Mouse (Mus musculus) myocyte (in vitro differentiated cells): ENCODE results near the gene Farsa.

Source experiments
- CEBPB ChIP-seq: IDR thresholded peaks from 2 replicates; pipeline ENCODE4 v1.6.1; 2011; ENCODE audit warnings: mild to moderate bottlenecking, moderate library complexity; ENCODE audit not compliant: poor library complexity, insufficient read depth, severe bottlenecking
- MAX ChIP-seq: IDR thresholded peaks from one replicate; pipeline ENCODE4 v1.6.1; 2011; ENCODE audit warnings: low read depth, mild to moderate bottlenecking, control low read depth
- MYOG ChIP-seq, 3 experiments: IDR thresholded peaks; one replicate each; pipeline ENCODE4 v1.6.1; 2011; ENCODE audit warnings: control low read depth in 2 of 3, low read depth in 2 of 3, mild to moderate bottlenecking in 2 of 3; ENCODE audit not compliant: insufficient read length in 2 of 3, control insufficient read depth in 1 of 3, insufficient read depth in 1 of 3
- POLR2A ChIP-seq: IDR thresholded peaks from one replicate; pipeline ENCODE4 v1.6.1; 2011; ENCODE audit warnings: low read depth, mild to moderate bottlenecking, control low read depth, moderate library complexity; ENCODE audit not compliant: insufficient read length
- POLR2AphosphoS2 ChIP-seq: IDR thresholded peaks from one replicate; pipeline ENCODE4 v1.6.1; 2011; ENCODE audit warnings: low read depth, control low read depth; ENCODE audit not compliant: insufficient read length
- SRF ChIP-seq: IDR thresholded peaks from one replicate; pipeline ENCODE4 v1.6.1; 2011; ENCODE audit warnings: low read depth; ENCODE audit not compliant: control insufficient read depth, insufficient read length
- USF1 ChIP-seq: IDR thresholded peaks from one replicate; pipeline ENCODE4 v1.6.1; 2011; ENCODE audit warnings: low read depth, mild to moderate bottlenecking, control low read depth, moderate library complexity

DNA sequence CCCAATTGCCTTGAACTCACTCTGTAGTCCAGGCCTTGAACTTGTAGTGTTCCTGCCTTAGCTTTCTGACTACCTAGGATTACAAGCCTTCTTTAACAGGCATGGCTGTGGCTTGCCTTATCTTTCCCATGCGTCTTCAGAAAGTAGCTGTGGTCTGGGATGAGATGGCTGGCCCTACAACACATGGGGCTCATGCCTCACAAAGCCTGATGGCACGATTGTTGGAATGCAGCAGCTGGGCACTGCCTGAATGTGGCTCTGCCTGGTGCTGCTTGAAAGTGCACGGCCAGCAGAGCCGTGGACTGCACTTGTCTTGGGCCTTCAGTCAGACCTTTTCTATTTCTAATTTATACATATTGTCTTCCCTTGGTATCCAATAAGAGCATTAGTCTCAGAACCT is 27.9 kb downstream of the Farsa start:
- no peak for TF ChIP-seq USF1
- no peak for TF ChIP-seq POLR2A
- TF ChIP-seq MYOG (IDR thresholded peaks at IDR 0.05; ENCODE audit: control insufficient read depth in 1 of 3, insufficient read depth in 1 of 3, insufficient read length in 2 of 3, low read depth in 2 of 3), result peak; percentile 84 to 96 (median 85)
- no peak for TF ChIP-seq CEBPB
- no peak for TF ChIP-seq MAX
- TF ChIP-seq POLR2AphosphoS2, result no peak
- TF ChIP-seq SRF, result no peak
